Mouse (Mus musculus): ENCODE results near the gene Ank2. TPM values are rescaled to one million over a fixed set of nuclear protein-coding genes. Genes with fewer than 3 reads are reported as not detected.
"Not testable (repeated sequence)": the region's sequence is repeated elsewhere in the genome, so short reads cannot be mapped to it uniquely, and the experiment has no call there.

The Ank2 gene
- polyA plus RNA-seq, 3 experiments from 2014 or later = 0.41 to 0.54 TPM; not detected in 1

- ATAC-seq = no peak
Observed at GRCm38 (mm10) chr3:127481658-127482057, 17.5 kb downstream of the Ank2 start.

GRCm38 (mm10) chr3:127480369-127480768 lies 18.8 kb downstream of the Ank2 start:
- not testable (repeated sequence) for ATAC-seq

DNA sequence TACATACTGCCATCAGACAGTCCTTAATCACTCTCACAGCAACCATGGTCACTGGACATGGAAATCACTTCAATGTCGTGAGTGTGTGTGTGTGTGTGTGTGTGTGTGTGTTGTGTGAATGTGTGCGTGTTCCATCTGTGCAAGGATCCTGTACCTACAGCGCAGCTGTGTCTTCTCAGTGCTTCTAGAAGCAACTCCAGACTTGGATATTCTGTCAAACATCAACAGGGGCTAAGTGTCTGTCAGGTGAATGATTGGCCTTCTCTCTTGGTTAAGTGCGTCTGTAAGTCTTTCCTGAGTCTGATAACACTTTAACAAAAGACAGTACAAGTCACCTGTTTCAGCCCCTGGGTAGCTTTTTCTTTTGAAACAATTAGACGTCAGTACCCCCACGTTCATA lies 25.0 kb downstream of the Ank2 start:
- ATAC-seq = no peak

DNA sequence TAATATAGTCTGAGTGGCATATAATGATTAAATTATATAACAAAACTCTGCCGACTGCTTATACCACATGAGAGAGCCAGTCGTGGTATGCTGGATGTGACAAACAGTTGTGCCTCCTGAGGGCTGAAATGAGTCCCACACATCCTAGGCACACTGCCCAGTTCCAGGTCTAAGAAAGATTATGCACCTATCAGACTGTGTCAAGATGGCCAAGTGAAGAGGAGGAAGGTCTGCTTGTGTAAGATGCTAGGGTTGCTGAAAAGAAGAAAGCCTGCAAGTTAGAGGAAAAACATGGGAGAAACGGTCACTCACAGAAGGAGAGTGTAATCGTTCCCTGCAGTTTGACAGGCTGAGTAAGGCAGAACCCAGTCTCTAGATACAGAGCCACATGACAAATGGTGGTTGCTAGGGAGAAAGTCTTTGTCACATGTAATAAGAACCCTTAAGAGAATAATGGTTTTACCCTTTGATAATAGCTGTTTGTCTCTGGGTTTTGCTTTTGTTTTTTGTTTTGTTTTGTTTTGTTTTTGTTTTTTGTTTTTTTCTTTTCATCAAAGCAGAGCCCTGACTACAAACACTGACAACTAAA lies 29.9 kb downstream of the Ank2 start:
- ATAC-seq = no peak

DNA sequence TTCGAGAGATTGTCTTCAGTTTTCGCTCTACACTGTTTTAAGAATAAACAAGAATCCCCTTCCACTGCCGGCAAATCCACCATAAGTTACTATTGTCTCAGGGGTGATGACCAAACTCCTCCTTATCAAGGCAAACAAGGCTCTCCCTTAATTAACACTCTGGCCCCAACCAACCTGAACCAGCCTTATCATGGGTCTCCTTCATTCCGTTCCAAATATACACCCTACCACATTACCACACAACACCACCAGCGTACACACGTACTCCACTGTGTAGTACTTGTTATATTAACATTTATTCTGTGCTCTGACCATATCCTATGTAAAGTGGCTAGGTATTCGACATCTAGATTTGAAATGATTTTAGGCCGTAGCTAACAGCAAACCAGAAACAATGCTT lies 30.6 kb downstream of the Ank2 start:
- no peak for ATAC-seq

DNA sequence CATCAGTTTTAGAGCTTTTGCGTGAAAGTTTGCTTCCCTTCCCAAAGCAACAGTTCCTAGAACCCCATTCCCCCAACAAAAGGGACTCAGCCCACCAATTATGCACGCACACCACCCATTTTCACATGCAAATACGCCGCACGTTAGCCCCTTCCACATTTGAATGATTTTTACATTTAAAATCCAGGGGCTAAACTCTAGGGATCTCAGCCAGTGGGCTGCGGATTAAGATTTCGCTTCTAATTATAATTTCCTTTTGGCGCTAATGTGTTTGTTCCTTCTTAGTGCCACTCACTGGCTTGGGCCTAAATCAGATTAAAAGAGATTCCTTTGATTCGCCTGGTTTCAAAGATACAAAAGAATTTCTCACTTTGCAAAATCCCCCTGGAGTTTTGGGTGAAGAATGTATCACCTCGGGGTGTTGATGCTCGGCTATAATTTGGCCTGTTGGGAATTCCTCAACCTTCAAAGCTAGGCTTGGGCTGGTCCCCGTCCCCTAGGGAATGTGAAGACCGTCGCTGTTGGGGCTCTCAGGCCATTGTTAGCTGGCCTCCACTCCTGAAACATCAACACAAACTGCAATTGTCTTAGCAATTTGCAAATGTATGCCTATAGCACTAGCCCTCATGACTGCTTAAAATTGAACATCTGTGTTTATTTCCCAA lies 35.2 kb downstream of the Ank2 start:
- ATAC-seq = no peak

GRCm38 (mm10) chr3:127463165-127463564 lies 36.0 kb downstream of the Ank2 start:
- ATAC-seq = no peak

GRCm38 (mm10) chr3:127462413-127462812 lies 36.7 kb downstream of the Ank2 start:
- ATAC-seq = no peak

DNA sequence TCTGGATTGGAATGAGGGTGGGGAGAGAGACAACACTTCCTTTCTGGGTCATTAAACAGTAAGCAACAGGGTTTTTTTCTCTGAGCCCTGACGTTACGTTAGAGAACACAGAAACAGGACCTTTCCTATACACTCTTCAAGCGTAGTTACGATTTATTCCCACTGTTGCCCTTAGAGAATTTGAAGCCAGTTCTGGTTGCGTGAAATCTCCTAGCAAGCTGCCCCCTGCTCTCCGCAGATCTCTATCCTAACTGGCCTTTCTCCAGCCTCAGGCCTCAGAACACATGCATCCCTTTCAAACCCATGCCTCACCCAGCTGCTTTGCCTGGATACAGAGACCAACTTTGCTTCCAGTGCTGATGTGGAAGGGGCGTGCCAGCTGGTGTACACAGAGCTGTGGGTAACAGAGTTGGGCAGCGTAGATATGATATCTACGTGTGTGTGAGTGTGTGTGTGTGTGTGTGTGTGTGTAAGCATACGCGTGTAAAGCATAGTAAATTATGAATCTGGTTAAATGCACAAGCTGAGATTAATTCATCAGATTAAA lies 38.2 kb downstream of the Ank2 start:
- ATAC-seq = no peak

DNA sequence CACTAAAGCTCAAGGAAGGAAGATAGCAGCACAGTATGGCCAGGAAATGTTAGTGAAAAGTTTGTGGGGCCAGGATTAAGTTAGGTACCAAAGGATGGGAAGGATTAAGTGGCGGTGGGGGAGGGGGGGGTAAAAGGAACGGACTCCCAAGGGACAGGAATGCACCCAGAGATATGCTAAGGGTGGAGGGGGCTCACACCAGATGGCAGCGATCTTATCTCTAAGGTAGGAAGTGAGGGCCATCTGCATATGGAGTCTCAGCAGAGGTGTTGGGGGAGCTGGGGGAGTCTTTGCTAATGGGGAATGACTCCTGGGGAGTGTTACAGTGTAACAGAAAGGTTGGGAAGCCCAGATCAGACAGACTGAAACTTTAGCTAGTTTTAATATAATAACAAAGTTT lies 39.3 kb downstream of the Ank2 start:
- no peak for ATAC-seq

- ATAC-seq = no peak
Observed at GRCm38 (mm10) chr3:127458925-127459324, 40.2 kb downstream of the Ank2 start.

DNA sequence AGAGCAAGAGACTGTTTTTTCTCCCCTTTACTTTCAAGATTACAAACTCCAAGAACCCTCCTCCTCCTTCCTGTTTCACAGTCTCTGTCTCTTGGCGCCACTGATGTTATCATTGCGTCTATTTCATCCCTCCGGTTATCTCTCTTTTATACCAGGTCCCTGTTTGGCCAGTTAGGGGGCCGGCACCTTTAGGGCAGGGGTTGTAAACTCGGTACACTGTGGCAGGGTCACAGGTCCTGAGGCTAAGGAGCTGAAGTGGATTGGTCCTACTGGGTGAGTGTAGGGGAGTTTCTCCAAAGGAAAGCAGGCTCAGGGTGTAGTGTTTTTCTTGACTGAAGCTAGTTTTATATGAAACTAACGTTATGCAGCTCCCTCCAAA lies 40.7 kb downstream of the Ank2 start:
- no peak for ATAC-seq

DNA sequence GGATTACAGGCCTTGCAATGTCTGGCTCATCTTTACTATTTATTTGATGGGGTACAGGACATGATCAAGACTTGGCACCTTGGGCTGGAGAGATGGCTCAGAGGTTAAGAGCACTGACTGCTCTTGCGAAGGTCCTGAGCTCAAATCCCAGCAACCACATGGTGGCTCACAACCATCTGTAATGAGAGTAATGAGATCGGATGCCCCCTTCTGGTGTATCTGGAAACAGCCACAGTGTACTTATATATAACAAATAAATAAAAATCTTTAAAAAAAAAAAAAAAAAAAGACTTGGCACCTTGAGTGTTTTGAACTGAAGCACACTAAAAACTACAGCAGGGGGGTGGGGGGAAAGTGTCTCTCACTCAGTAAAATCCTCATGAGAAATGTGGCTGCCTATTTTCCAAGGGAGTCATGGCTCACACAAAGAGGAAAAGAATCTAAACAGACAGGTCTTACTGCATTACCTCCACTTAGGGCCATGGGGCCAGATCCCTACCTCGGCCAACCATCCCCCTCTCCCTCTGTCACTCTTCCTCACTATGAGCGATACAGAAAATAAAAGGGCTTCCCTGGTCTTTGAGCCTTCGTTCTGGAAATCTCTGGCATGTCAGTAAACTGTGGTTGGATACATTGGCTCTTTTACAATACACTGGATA lies 41.3 kb downstream of the Ank2 start:
- no peak for ATAC-seq

DNA sequence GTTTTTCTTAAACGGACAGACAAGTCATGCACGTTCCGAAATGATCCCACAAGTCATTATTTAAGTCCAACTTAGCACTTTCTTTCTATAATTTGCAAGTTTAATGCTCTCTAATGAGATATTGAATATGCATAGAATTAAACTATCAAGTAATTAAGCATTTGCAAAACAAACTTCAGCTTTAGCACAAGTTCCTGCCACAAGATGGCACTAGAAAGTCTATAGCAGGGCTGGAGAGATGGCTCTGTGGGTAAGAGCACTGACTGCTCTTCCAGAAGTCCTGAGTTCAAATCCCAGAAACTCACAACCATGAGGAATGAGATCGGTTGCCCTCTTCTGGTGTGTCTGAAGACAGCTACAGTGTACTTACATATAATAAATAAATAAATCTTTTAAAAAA lies 45.4 kb downstream of the Ank2 start:
- ATAC-seq = no peak

DNA sequence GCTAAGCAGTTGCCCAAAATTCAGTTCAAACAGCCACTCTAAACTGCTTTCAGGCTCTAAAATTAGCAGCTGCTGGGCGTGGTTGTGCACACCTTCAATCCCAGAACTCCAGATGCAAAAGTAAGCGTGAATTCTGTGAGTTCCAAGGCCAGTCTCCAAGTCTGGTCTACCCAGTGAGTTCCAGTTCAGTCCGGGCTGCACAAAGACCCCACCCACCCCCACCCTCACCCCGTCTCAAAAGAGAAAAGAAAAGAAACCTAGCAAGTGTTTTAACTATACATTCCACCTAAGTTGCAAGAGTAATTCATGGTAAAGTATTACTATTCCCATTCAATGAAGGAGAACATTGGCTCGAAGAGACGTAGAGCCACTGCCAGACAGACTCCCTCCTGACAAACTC lies 45.9 kb downstream of the Ank2 start:
- no peak for ATAC-seq

GRCm38 (mm10) chr3:127452233-127452632 lies 46.9 kb downstream of the Ank2 start:
- no peak for ATAC-seq

- no peak for ATAC-seq
Observed at GRCm38 (mm10) chr3:127451741-127452140, 47.4 kb downstream of the Ank2 start.

DNA sequence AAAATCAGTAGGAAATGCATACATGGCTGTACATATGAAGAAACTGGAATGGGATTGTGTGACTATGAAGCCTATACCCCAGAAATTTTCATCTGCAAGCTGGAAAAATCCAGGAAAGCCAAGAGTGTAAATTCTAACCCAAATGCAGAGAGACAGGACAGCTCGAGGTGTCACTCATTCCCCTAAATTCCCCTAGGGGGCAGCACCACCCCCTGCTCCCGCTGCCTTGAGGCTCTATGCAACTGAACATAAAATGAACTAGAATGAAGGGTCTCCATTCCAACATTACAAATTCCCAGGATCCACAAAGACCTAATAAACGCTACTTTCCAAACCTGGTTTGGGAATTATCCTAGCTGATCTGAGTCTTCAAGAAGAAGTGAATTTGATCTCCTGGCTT lies 48.1 kb downstream of the Ank2 start:
- ATAC-seq = no peak

DNA sequence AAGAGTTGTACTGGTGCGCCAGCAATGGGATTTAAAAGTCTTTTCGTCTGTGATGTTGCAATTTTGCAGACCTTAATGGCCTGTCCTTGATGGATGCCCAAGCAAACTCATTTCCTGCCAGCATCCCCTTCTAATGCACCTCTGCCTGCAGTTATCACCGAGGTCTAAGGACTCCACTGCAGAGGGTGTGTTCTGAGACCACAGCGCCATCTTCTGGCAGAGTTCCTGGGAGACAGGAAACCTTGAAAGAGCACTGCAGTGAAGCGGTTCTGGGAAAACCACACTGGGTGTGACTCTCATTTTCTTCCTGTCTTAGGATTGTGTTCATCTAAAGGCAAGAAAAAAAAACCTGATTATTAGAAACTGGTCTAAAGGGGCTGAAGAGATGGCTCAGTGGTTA lies 53.0 kb downstream of the Ank2 start:
- no peak for ATAC-seq

GRCm38 (mm10) chr3:127433291-127433690 lies 65.9 kb downstream of the Ank2 start:
- ATAC-seq = no peak

GRCm38 (mm10) chr3:127429866-127430265 lies 69.3 kb downstream of the Ank2 start:
- no peak for ATAC-seq

- ATAC-seq = no peak
Observed at GRCm38 (mm10) chr3:127428527-127428926, 70.6 kb downstream of the Ank2 start.

DNA sequence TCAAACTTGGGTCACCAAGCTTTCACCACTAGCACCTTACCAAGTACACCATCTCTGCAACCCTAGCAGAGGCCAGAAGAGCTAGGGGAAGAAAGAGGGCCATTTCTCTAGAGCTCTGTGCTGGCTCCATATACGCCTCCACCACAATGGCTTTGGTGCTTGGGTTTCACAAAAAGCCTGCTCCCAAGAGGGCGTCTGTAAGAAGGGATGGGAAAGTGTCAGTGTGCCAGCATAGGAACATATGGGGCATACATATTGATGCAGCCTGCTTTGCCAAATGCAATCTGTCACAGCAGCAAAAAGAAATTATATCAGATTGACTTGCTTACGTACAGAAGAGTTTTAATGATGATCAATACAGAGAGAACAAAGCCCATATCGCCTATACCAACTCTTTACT lies 82.2 kb downstream of the Ank2 start:
- no peak for ATAC-seq

GRCm38 (mm10) chr3:127414438-127414837 lies 84.7 kb downstream of the Ank2 start:
- no peak for ATAC-seq

All from inflammation-experienced regulatory T-cells, adult 6 months (primary cell).